Mouse (Mus musculus) ES-Bruce4 (cell line): ENCODE results near the gene Kcnma1.

Experiments
- CTCF ChIP-seq: IDR thresholded peaks from one replicate; pipeline ENCODE4 v1.8.1; 2011; ENCODE audit warnings: low read depth, low read length
- EP300 ChIP-seq: IDR thresholded peaks from 2 replicates; pipeline ENCODE4 v1.6.1; 2011; ENCODE audit warnings: low read depth, low read length; ENCODE audit not compliant: insufficient read depth
- POLR2A ChIP-seq: IDR thresholded peaks from one replicate; pipeline ENCODE4 v1.8.1; 2011; ENCODE audit warnings: low read length; ENCODE audit not compliant: insufficient read depth

DNA sequence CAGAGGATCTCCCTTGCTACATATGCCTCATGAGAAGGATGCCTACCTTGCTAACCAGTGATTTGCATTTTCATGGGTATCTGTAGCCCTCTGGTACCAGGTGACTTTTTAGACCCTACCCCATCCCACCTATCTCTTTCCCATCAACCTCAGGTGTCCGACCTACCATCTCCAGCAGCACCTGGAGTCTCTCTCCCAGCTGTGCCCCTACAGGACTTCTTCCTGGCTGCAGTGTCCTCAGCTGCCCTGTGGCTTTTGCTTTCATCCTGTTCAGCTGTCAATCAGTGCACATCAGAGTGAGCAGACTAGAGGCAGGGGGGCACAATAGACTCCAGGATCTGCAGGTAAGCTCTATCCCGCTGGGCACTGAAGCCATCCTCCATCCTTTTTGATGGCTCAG is 37.5 kb upstream of the Kcnma1 start:
- no peak for TF ChIP-seq CTCF
- TF ChIP-seq POLR2A, result no peak
- TF ChIP-seq EP300, result no peak
